Comparison of ENCODE assay signal across 9 mouse cellular contexts in genomic region chr9:40269880-40270279, GRCm38 (mm10). TPM values are rescaled to one million over a fixed set of nuclear protein-coding genes. Genes with fewer than 3 reads are reported as not detected.
A peak's percentile ranks its signal among the peaks of the same experiment; 100 is the strongest.
DNase-seq lines count a peak whose midpoint lies in the region; ATAC-seq lines count a peak whose summit lies in the region.
"Had no signal": no experiment of that assay in that cellular context is flagged by ENCODE, and none has a peak within 500 bp of the region (broad histone marks: within the 10 kb centered on the region; RNA-seq: fewer than 3 reads in every experiment).

No protein-coding gene starts in this region.

- H3K9me3 ChIP-seq in heart, embryonic 15.5 days (replicated peaks) = no peaks in the 10 kb centered on the region
- no peaks in the 10 kb centered on the region for H3K9me3 ChIP-seq in forebrain, embryonic 15.5 days
- no peaks in the 10 kb centered on the region for H3K9me3 ChIP-seq in midbrain, embryonic 11.5 days (ENCODE audit: control insufficient read depth, low read length)
- H3K9me3 ChIP-seq: liver, embryonic 15.5 days had no signal

- peaks cover 20% of the 10 kb centered on the region for H3K4me1 ChIP-seq in heart, embryonic 15.5 days (replicated peaks)
- H3K4me1 ChIP-seq in forebrain, embryonic 15.5 days = peaks cover 46% of the 10 kb centered on the region
- peaks cover 12% of the 10 kb centered on the region for H3K4me1 ChIP-seq in midbrain, embryonic 11.5 days (ENCODE audit: control insufficient read depth, insufficient read depth, low read length)

- peak overlapping the region; percentile 38 for H3K4me3 ChIP-seq in heart, embryonic 15.5 days
- peak overlapping the region; percentile 53 for H3K4me3 ChIP-seq in forebrain, embryonic 15.5 days
- peak overlapping the region; percentile 40 for H3K4me3 ChIP-seq in midbrain, embryonic 11.5 days (ENCODE audit: low read depth, low read length)

- intact Hi-C loops in heart, postnatal 36 days (cut with DNase I) = no loop called here

- ATAC-seq in heart, embryonic 15.5 days (replicated peaks; ENCODE audit: insufficient number of reproducible peaks, insufficient read depth, low FRiP score, low read depth) = no peak
- ATAC-seq in forebrain, embryonic 15.5 days (replicated peaks) = no peak
- ATAC-seq in midbrain, embryonic 11.5 days (ENCODE audit: low FRiP score) = no peak

- H3K27me3 ChIP-seq in heart, embryonic 15.5 days = peaks cover 26% of the 10 kb centered on the region
- no peaks in the 10 kb centered on the region for H3K27me3 ChIP-seq in forebrain, embryonic 15.5 days
- H3K27me3 ChIP-seq in midbrain, embryonic 11.5 days (ENCODE audit: control insufficient read depth, insufficient read depth, low read length) = peaks cover 4% of the 10 kb centered on the region; the same call in 1 of the 2 replicates

- WGBS in heart, embryonic 15.5 days = 22% methylated on average over 8 of the region's 8 CpGs
- 16% methylated on average over 8 of the region's 8 CpGs for WGBS in forebrain, embryonic 15.5 days
- 23% methylated on average over 8 of the region's 8 CpGs for WGBS in midbrain, embryonic 11.5 days

- H3K27ac ChIP-seq in heart, embryonic 15.5 days = no peak overlapping the region
- peak overlapping the region; percentile 68 for H3K27ac ChIP-seq in forebrain, embryonic 15.5 days (replicated peaks)
- no peak overlapping the region for H3K27ac ChIP-seq in midbrain, embryonic 11.5 days (ENCODE audit: low read depth, low read length)
- H3K27ac ChIP-seq: liver, embryonic 15.5 days had no signal

- H3K9ac ChIP-seq in heart, embryonic 15.5 days = no peak overlapping the region
- peak overlapping the region; percentile 59 for H3K9ac ChIP-seq in forebrain, embryonic 15.5 days (replicated peaks)
- peak overlapping the region; percentile 42 for H3K9ac ChIP-seq in midbrain, embryonic 11.5 days (ENCODE audit: low read length)
- H3K9ac ChIP-seq: liver, embryonic 15.5 days had no signal

- H3K4me2 ChIP-seq in heart, embryonic 15.5 days = peak overlapping the region; percentile 73; the same call in 1 of the 2 replicates
- peak overlapping the region; percentile 80 for H3K4me2 ChIP-seq in forebrain, embryonic 15.5 days (replicated peaks)
- H3K4me2 ChIP-seq in midbrain, embryonic 11.5 days = peak overlapping the region; percentile 66

- no peak for DNase-seq in heart, postnatal 36 days
- DNase-seq in MN1 (ENCODE audit: low spot score) = peak; percentile 41
- no peak for DNase-seq in midbrain, embryonic 11.5 days (ENCODE audit: low spot score, missing footprints)
- DNase-seq in cerebellum, adult 18-20 months = no peak
- no peak for DNase-seq in spleen, postnatal 14 days (ENCODE audit: low spot score in 2 of 2)
- DNase-seq in right cerebral cortex, postnatal 4 days = no peak

- no peaks in the 10 kb centered on the region for H3K36me3 ChIP-seq in heart, embryonic 15.5 days
- H3K36me3 ChIP-seq in forebrain, embryonic 15.5 days = no peaks in the 10 kb centered on the region
- H3K36me3 ChIP-seq in midbrain, embryonic 11.5 days (ENCODE audit: control insufficient read depth, insufficient read depth, low read length) = no peaks in the 10 kb centered on the region
- H3K36me3 ChIP-seq: liver, embryonic 15.5 days had no signal

RNA-seq across cellular contexts. Expression of gene Scn3b, which starts 0.9 kb away (rescaled TPM):
- 1.5 and 5.2 TPM in 2 replicates for polyA plus RNA-seq in heart, embryonic 15.5 days (2015; fragmentation: Nextera tagmentation; extraction: Ambion mirVana)
- 1 to 10 TPM in 1 of 2 experiments, under 1 TPM in 1; 0.57 to 1.2 TPM for total RNA-seq in heart, postnatal 36 days (2021)
- polyA plus RNA-seq in forebrain, embryonic 15.5 days (2015; fragmentation: Nextera tagmentation; extraction: Ambion mirVana) = 89.7 and 90.5 TPM in 2 replicates
- 18.6 and 21.2 TPM in 2 replicates for polyA plus RNA-seq in midbrain, embryonic 11.5 days (2014; fragmentation: Nextera tagmentation; extraction: Ambion mirVana)
